Mouse (Mus musculus) MEL (cell line): ENCODE data around the gene Phyh. TPM values are rescaled to one million over a fixed set of nuclear protein-coding genes. Genes with fewer than 3 reads are reported as not detected.
"Not testable (repeated sequence)": the region's sequence is repeated elsewhere in the genome, so short reads cannot be mapped to it uniquely, and the experiment has no call there.

Source experiments
- DNase-seq: peaks from one replicate; pipeline ENCODE4 v3.0.0; 2011; ENCODE audit warnings: low read depth, low spot score
- H3K27ac ChIP-seq: 2 replicates; pipeline ENCODE4 v1.5.1; 2012; ENCODE audit warnings: low read depth, mild to moderate bottlenecking, control low read depth, low read length, moderate library complexity; ENCODE audit not compliant: control insufficient read depth
- H3K27me3 ChIP-seq, 2 experiments: fragments of 150-350 bp in 1 of 2; sonication (generic) in 1 of 2; 2 replicates each; pipeline ENCODE4 v1.6.1; 2012; ENCODE audit warnings: low read length in 2 of 2, mild to moderate bottlenecking in 2 of 2, improper control_type of control experiment in 1 of 2, moderate library complexity in 1 of 2; ENCODE audit not compliant: insufficient read depth in 2 of 2, control insufficient read depth in 1 of 2
- H3K36me3 ChIP-seq, 2 experiments: 2 replicates each; pipeline ENCODE4 v1.6.1; 2012 to 2014; ENCODE audit warnings: low read length in 2 of 2, improper control_type of control experiment in 1 of 2, inconsistent platforms in 1 of 2, mild to moderate bottlenecking in 1 of 2; ENCODE audit not compliant: insufficient read depth in 2 of 2, control insufficient read depth in 1 of 2
- H3K4me1 ChIP-seq, 2 experiments: fragments of 150-350 bp in 1 of 2; sonication (generic) in 1 of 2; 2 replicates each; pipeline ENCODE4 v1.6.1; 2012; ENCODE audit warnings: low read length in 2 of 2, improper control_type of control experiment in 1 of 2, mild to moderate bottlenecking in 1 of 2; ENCODE audit not compliant: insufficient read depth in 2 of 2, control insufficient read depth in 1 of 2
- H3K4me3 ChIP-seq, 2 experiments: fragments of 150-350 bp in 1 of 2; sonication (generic) in 1 of 2; 2 replicates each; pipeline ENCODE4 v1.5.1; 2012; ENCODE audit warnings: low read depth in 2 of 2, low read length in 2 of 2, mild to moderate bottlenecking in 2 of 2, moderate library complexity in 2 of 2, control low read depth in 1 of 2, improper control_type of control experiment in 1 of 2; ENCODE audit not compliant: control insufficient read depth in 1 of 2, insufficient read depth in 1 of 2
- H3K79me2 ChIP-seq: 2 replicates; pipeline ENCODE4 v1.6.1; 2012; ENCODE audit warnings: mild to moderate bottlenecking, low read length, moderate library complexity; ENCODE audit not compliant: control insufficient read depth, poor library complexity, insufficient read depth
- H3K9ac ChIP-seq: 2 replicates; pipeline ENCODE4 v1.6.1; 2012; ENCODE audit warnings: low read depth, mild to moderate bottlenecking, control low read depth, low read length, moderate library complexity; ENCODE audit not compliant: control insufficient read depth, poor library complexity, severe bottlenecking
- H3K9me3 ChIP-seq: fragments of 150-350 bp; sonication (generic); replicated peaks from 2 replicates; pipeline ENCODE4 v1.6.1; 2012; ENCODE audit warnings: mild to moderate bottlenecking, low read length, improper control_type of control experiment, moderate library complexity; ENCODE audit not compliant: insufficient read depth
- CHD2 ChIP-seq: IDR thresholded peaks from 2 replicates; pipeline ENCODE4 v1.6.1; 2011; ENCODE audit warnings: low read length, improper control_type of control experiment
- CTCF ChIP-seq, 3 experiments: IDR thresholded peaks in 2 of 3; conservative IDR thresholded peaks in 1 of 3; 2 replicates each; pipeline ENCODE4 v1.5.1; 2011 to 2012; ENCODE audit warnings: low read length in 3 of 3, low read depth in 2 of 3, mild to moderate bottlenecking in 2 of 3, improper control_type of control experiment in 1 of 3, inconsistent platforms in 1 of 3, mixed read lengths in 1 of 3, moderate library complexity in 1 of 3; ENCODE audit not compliant: control insufficient read depth in 1 of 3, insufficient read depth in 1 of 3, poor library complexity in 1 of 3, severe bottlenecking in 1 of 3
- E2F4 ChIP-seq: IDR thresholded peaks from 2 replicates; pipeline ENCODE4 v1.6.1; 2011; ENCODE audit warnings: low read depth, low read length, improper control_type of control experiment, borderline replicate concordance
- GATA1 ChIP-seq: IDR thresholded peaks from 2 replicates; pipeline ENCODE4 v1.6.1; 2011; ENCODE audit warnings: low read depth, low read length, improper control_type of control experiment
- JUND ChIP-seq: IDR thresholded peaks from 2 replicates; pipeline ENCODE4 v1.6.1; 2011; ENCODE audit warnings: low read depth, mild to moderate bottlenecking, improper control_type of control experiment, low read length
- KAT2A ChIP-seq: conservative IDR thresholded peaks from 2 replicates; pipeline ENCODE4 v1.6.1; 2012; ENCODE audit warnings: low read depth, low read length, improper control_type of control experiment, inconsistent platforms
- MYC ChIP-seq: IDR thresholded peaks from 2 replicates; pipeline ENCODE4 v1.6.1; 2011; ENCODE audit warnings: low read depth, mild to moderate bottlenecking, low read length, improper control_type of control experiment, moderate library complexity
- NELFE ChIP-seq: IDR thresholded peaks from 2 replicates; pipeline ENCODE4 v1.6.1; 2011; ENCODE audit warnings: low read depth, low read length, improper control_type of control experiment
- NRF1 ChIP-seq: IDR thresholded peaks from 2 replicates; pipeline ENCODE4 v1.6.1; 2014; ENCODE audit warnings: low read depth, mild to moderate bottlenecking, inconsistent platforms, low read length, improper control_type of control experiment, moderate library complexity; ENCODE audit not compliant: poor library complexity, insufficient read depth, severe bottlenecking
- POLR2AphosphoS2 ChIP-seq: IDR thresholded peaks from 2 replicates; pipeline ENCODE4 v1.6.1; 2011; ENCODE audit warnings: low read length, improper control_type of control experiment
- POLR2AphosphoS5 ChIP-seq: IDR thresholded peaks from 2 replicates; pipeline ENCODE4 v1.6.1; 2012; ENCODE audit warnings: low read depth, borderline replicate concordance, mild to moderate bottlenecking, inconsistent platforms, low read length, moderate library complexity, mixed read lengths
- SMC3 ChIP-seq: IDR thresholded peaks from 2 replicates; pipeline ENCODE4 v1.6.1; 2011; ENCODE audit warnings: low read depth, low read length, improper control_type of control experiment
- TBP ChIP-seq: IDR thresholded peaks from 2 replicates; pipeline ENCODE4 v1.8.0; 2011; ENCODE audit warnings: low read depth, low read length, improper control_type of control experiment
- ZNF384 ChIP-seq: IDR thresholded peaks from 2 replicates; pipeline ENCODE4 v1.6.1; 2012; ENCODE audit warnings: low read depth, mild to moderate bottlenecking, inconsistent platforms, low read length, improper control_type of control experiment
- polyA plus RNA-seq, 2 experiments: library from polyadenylated mRNA; stranded (reverse) in 1 of 2; unstranded in 1 of 2; fragments of >175 nt in 1 of 2; fragments of >200 nt in 1 of 2; gene quantifications; 2 replicates each; pipeline versions ENCODE4 v1.2.1 to v1.2.4; 2012; ENCODE audit warnings: low replicate concordance in 2 of 2, low read depth in 1 of 2; ENCODE audit not compliant: insufficient read length in 2 of 2, insufficient read depth in 1 of 2, missing spikeins in 1 of 2
- total RNA-seq: library from RNA; depleted of rRNA; stranded (reverse); fragments of 300-350 nt; gene quantifications from 2 replicates; pipeline ENCODE4 v1.2.3, GENCODE M21; 2012

The Phyh gene
- total and polyA plus RNA-seq, 3 experiments = not detected

DNA sequence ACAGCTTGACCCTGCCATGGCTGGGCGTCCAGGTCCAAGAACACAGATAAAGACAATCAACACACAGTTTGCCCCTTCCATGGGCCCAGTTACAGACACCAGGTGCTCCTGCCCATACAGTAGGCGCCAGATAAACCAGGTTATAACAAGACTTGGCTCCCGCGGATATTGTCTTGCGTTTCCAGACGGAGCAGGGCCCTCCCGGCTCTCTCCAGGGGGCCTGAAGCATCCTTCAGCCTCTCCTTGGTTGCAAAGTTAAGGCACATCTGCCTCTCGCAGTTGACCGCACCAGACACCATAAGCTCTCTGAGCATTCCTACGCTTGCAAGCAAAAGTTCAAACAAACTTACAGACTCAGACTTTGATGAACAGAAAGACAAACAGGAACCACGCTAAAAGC, 22.0 kb downstream of the Phyh start:
- H3K4me1 ChIP-seq = no peaks in the 10 kb centered on the region
- no peaks in the 10 kb centered on the region; a peak in 1 of 4 replicates for H3K27me3 ChIP-seq
- no peaks in the 10 kb centered on the region for H3K79me2 ChIP-seq
- H3K9ac ChIP-seq = no peak overlapping the region
- TF ChIP-seq MYC (no peak), ZNF384 (no peak), SMC3 (no peak), KAT2A (no peak), JUND (no peak)
- TF ChIP-seq, all 39 proteins: peak for 0
- no peak for DNase-seq
- no peak overlapping the region for H3K4me3 ChIP-seq
- H3K36me3 ChIP-seq = no peaks in the 10 kb centered on the region
- no peaks in the 10 kb centered on the region for H3K9me3 ChIP-seq
- no peak overlapping the region for H3K27ac ChIP-seq

DNA sequence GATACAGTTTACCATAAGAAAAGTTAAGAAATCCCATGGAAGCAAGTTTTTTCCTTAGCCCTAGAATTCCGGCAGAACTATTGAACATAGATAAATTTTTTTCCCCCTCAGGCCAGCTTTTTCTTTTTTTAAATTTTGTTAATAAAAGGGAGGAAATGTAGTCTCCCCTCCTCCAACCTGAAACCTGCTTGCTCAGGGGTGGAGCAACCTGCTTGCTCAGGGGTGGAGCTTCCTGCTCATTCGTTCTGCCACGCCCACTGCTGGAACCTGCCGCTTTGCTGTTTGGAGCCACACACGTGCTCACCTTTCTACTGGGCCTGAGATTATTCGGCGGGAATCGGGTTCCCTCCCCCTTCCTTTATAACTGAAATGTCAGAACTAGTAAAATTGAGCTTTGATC, 30.9 kb downstream of the Phyh start:
- not testable (repeated sequence) for H3K79me2 ChIP-seq, H3K4me1 ChIP-seq, H3K9me3 ChIP-seq, H3K9ac ChIP-seq, H3K4me3 ChIP-seq, DNase-seq, H3K27ac ChIP-seq, H3K27me3 ChIP-seq, H3K36me3 ChIP-seq

DNA sequence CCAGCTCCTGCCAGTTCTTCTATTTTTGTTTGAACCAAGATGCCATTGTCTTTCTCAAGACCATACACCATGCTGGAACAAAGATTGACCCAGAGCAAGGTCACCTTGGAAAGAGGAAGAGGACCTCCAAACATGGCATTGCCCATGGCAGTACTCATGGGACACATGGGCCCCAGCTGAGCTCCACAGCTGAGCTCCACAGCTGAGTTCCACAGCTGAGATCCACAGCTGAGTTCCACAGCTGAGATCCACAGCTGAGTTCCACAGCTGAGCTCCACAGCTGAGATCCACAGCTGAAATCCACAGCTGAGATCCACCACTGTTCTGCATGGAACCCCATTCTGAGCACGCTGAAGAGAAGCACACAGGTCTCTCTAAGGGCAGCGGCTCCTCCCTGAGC, 32.2 kb downstream of the Phyh start:
- H3K36me3 ChIP-seq = no peaks in the 10 kb centered on the region
- TF ChIP-seq NRF1 (no peak), POLR2AphosphoS5 (no peak), E2F4 (no peak), NELFE (no peak), CHD2 (no peak), POLR2AphosphoS2 (no peak), GATA1 (no peak), CTCF (IDR thresholded peaks at IDR 0.05 in 2 of 3, conservative IDR thresholded peaks at IDR 0.05 in 1 of 3; ENCODE audit: control insufficient read depth in 1 of 3, insufficient read depth in 1 of 3, low read depth in 2 of 3, low read length in 3 of 3, poor library complexity in 1 of 3, severe bottlenecking in 1 of 3) (no peak), TBP (no peak), JUND (no peak)
- H3K27ac ChIP-seq = no peak overlapping the region
- no peaks in the 10 kb centered on the region for H3K9me3 ChIP-seq
- H3K27me3 ChIP-seq = no peaks in the 10 kb centered on the region
- H3K9ac ChIP-seq = no peak overlapping the region
- no peak for DNase-seq
- H3K4me3 ChIP-seq = no peak overlapping the region
- H3K79me2 ChIP-seq = no peaks in the 10 kb centered on the region
- H3K4me1 ChIP-seq = no peaks in the 10 kb centered on the region
